Mouse (Mus musculus): Measurements from ENCODE around the gene Svbp.

GRCm38 (mm10) chr4:119238661-119239060 lies 43.6 kb downstream of the Svbp start:
- no peak for TF ChIP-seq CTCF (IDR thresholded peaks at IDR 0.05; ENCODE audit: low read depth)
- no peak for TF ChIP-seq EP300 (IDR thresholded peaks at IDR 0.05; ENCODE audit: low read depth)
